Mouse (Mus musculus): Measurements from ENCODE around the gene 1810010H24Rik. TPM values are rescaled to one million over a fixed set of nuclear protein-coding genes. Genes with fewer than 3 reads are reported as not detected.
"Not testable (repeated sequence)": the region's sequence is repeated elsewhere in the genome, so short reads cannot be mapped to it uniquely, and the experiment has no call there.

1810010H24Rik gene
- total RNA-seq, 2 experiments from 2014 or later, result 2.0 to 2.3 TPM

DNA sequence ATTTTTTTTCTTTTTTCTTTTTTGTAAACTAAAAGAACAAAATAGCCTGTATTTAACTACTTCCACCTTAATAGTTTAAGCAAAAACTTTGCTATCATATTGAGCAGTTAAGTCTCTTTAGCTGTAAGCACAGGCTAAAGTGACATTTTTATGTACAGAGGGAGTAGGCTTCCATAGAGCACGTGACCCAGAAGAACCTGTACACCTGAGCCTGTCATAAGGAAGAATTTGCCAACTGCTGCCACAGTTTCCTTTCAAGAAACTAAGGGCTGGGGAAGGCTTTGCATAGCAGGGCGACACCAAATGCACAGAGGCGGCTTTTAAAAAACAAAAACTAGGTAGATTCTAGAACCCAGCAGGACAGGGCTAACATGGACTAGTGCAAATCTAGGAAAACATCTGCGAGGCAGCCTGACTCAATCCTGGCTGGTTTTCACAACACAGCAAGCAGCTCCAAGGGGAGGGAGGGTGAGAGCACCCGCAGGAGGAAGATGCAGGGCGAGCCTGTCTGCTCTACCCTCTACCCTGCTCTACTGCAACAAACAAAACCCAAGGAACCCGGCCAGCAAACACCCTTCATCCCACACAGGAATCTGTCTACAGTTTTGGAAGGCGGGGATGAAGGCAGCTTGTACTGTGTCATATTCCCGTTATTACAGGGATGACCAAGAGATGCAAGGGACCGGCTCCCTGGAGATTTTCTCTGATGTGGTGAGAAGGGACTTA is 8.8 kb downstream of the 1810010H24Rik start:
- DNase-seq, result no peak
- intact Hi-C loops (cut with DNase I), result no loop called here

GRCm38 (mm10) chr11:107039417-107039816 is 13.9 kb downstream of the 1810010H24Rik start:
- intact Hi-C loops (cut with DNase I), result loop anchor here (5.0 kb wide), 1 partner anchor 177 kb away; no protein-coding TSS in a partner anchor
- no peak for DNase-seq

DNA sequence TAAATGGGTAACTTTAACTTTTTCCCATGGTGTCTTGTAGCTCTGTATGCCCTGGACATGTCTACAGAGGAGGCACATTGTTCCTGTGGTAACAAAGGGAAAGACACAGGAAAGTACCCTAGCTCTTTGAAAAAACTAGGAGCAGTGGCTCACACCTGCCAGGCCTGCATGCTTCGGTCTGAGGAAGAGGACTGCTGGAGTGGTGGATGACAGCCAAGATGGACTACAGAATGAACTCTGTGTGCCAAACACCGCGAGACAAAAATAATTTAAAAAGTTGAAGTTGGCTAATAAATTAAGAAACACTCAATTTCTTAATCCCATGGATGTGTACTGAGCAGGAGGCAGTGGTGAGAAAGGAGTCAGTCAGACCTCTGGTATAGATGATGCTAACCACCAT is 15.9 kb downstream of the 1810010H24Rik start:
- intact Hi-C loops (cut with DNase I), result loop anchor here (5.0 kb wide), 1 partner anchor 189 kb away; no protein-coding TSS in a partner anchor
- DNase-seq, result no peak

DNA sequence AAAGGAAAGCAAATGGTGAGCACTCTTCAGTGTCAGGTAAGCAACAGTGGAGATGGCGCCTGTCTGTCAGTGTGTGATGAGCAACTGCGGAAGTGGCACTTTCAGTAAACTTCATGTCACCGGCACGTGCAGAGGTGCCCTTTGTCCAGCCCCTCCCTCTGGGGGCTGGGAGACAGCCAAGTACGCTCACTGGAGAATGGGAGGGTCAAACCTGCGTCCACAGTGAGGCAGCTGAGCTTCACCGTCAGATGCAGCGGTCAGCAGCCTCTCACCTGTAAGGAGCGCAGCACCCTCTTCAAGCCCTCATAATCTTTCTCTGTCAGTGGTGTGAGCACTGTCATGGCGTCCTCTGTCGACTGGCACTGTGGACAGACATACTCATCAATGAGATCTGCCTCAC is 17.9 kb downstream of the 1810010H24Rik start:
- intact Hi-C loops (cut with DNase I), result loop anchor here (2.0 to 5.0 kb wide), 2 partner anchors 15 to 191 kb away; no protein-coding TSS in a partner anchor
- no peak for DNase-seq

DNA sequence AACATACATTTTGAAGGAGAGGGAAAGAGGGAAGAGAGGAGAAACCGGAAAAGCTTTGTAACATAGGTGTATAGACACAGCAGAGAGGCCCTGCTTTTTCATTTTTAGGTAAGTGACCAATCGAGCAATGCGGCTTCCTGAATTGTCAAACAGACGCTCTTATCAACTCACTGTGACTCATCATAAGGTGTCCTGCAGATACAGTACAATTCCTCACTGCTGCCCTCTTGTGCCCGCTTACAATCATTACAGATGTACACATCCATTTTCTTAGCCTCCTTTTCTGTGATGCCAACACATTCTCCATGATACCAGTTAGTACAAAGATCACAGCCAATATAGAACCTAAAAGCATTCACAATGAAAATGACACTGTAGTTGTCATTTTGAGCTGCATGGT is 18.8 kb downstream of the 1810010H24Rik start:
- intact Hi-C loops (cut with DNase I), result loop anchor here (1.0 to 5.0 kb wide), 2 partner anchors 45 to 192 kb away; partner anchors contain the start of gene Kpna2
- DNase-seq, result peak; percentile 67 to 73

- DNase-seq, result no peak
- intact Hi-C loops (cut with DNase I), result no loop called here
Observed at GRCm38 (mm10) chr11:107045546-107045945, 20.1 kb downstream of the 1810010H24Rik start.

GRCm38 (mm10) chr11:107046766-107047620 is 21.5 kb downstream of the 1810010H24Rik start:
- no peak for DNase-seq
- intact Hi-C loops (cut with DNase I), result no loop called here

- DNase-seq, result no peak
- intact Hi-C loops (cut with DNase I), result no loop called here
Observed at GRCm38 (mm10) chr11:107054870-107055269, 29.4 kb downstream of the 1810010H24Rik start.

GRCm38 (mm10) chr11:107057391-107057790 is 31.9 kb downstream of the 1810010H24Rik start:
- intact Hi-C loops (cut with DNase I), result no loop called here
- no peak for DNase-seq

DNA sequence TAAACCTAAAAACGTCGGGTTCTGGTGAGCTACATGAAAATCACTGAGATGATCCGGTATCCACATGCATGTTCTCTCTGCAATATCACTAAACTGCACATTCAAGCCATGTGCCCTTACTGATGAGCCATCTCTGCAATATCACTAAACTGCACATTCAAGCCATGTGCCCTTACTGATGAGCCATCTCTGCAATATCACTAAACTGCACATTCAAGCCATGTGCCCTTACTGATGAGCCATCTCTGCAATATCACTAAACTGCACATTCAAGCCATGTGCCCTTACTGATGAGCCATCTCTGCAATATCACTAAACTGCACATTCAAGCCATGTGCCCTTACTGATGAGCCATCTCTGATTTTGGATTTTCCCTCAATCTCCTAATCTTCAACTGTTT is 34.2 kb downstream of the 1810010H24Rik start:
- DNase-seq; intact Hi-C loops (cut with DNase I): not testable (repeated sequence)

GRCm38 (mm10) chr11:107060941-107061340 is 35.5 kb downstream of the 1810010H24Rik start:
- DNase-seq, result no peak
- intact Hi-C loops (cut with DNase I), result no loop called here

GRCm38 (mm10) chr11:107063067-107063466 is 37.6 kb downstream of the 1810010H24Rik start:
- DNase-seq, result no peak
- intact Hi-C loops (cut with DNase I), result no loop called here

DNA sequence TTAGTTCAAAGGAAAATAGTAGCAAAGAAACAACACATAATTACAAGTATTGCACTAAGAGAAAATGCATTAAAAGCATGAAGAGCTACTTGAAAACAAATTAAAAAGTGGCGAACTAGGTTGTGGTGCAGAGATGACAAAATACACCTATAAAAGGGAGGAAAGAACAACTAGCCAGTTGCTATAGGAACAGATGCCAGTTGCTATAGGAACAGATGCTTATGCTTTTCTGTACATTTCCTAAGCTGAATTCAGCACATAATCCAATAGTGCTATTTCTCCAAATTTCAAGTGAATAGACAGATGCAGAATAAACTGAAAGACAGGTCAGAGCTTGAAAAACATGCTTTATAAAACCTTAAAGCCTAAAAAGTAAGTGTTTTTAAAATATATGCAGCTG is 39.1 kb downstream of the 1810010H24Rik start:
- intact Hi-C loops (cut with DNase I), result no loop called here
- no peak for DNase-seq

DNA sequence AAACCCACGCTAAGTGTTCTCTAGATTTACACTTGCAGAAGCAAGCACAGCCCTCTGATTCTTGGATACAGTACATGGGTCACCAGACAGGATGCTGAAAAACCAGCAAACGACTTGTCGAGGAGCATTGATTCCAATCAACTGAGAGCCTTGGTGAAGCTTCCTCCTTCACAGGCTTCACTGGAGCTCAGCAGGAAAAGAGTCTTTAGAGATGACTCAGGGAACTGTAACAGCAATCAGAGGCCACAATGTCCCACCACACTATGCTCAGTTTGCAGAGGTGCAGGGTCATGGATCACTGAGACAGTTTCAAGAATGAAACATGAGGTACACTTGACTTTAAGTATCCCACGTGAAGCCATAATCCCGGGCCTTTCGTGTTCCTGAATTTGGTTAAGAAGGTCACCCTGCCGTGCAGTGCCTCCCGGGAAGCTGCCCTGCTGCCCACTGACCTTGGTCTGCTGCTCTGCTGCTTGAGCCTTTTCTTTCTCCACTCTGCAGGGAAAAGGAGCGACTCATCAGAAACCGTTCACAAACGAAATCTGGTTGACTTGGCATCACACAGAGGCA is 39.8 kb downstream of the 1810010H24Rik start:
- intact Hi-C loops (cut with DNase I), result no loop called here
- no peak for DNase-seq

Other genes starting within 250 kb of the 1810010H24Rik start
- gene Polg2, start 246.1 kb upstream of the 1810010H24Rik start, total RNA-seq (2021), result 1 to 10 TPM; 4.4 to 4.5 TPM
- gene Ddx5, start 236.5 kb upstream of the 1810010H24Rik start, total RNA-seq (2021), result 100 to 1,000 TPM; 317 to 377 TPM
- gene Cep95, start 236.4 kb upstream of the 1810010H24Rik start, total RNA-seq (2021), result 1 to 10 TPM; 6.3 to 7.7 TPM
- gene Smurf2, start 105.0 kb upstream of the 1810010H24Rik start, total RNA-seq (2021), result 10 to 100 TPM; 35.9 to 38.9 TPM
- 10 to 100 TPM; 60.8 to 67.1 TPM for gene Kpna2, start 26.1 kb upstream of the 1810010H24Rik start, total RNA-seq (2021)
- gene Bptf, start 106.4 kb downstream of the 1810010H24Rik start, total RNA-seq (2021), result 10 to 100 TPM; 25.9 to 27.7 TPM
- gene Nol11, start 163.7 kb downstream of the 1810010H24Rik start, total RNA-seq (2021), result 10 to 100 TPM; 17.1 to 19.3 TPM